Mouse (Mus musculus) cortical plate, adult 2 months (tissue): ENCODE measurements at regions not wholly inside any gene's neighbourhood (a gene's known extent, or its start where the extent isn't known, plus 50 kb on each side); places are given as distances from the start of the nearest gene placed in this dataset.

ENCODE experiments used
- H3K27ac ChIP-seq: fragments of 200-500 bp; 2 replicates; pipeline ENCODE4 v1.5.1; 2012; ENCODE audit warnings: low read length, control low read depth, inconsistent platforms; ENCODE audit not compliant: insufficient read depth
- H3K4me1 ChIP-seq: fragments of 200-500 bp; 2 replicates; pipeline ENCODE4 v1.6.1; 2011; ENCODE audit warnings: low read length; ENCODE audit not compliant: control insufficient read depth, insufficient read depth
- H3K4me3 ChIP-seq: fragments of 200-500 bp; 2 replicates; pipeline ENCODE4 v1.5.1; 2011; ENCODE audit warnings: mild to moderate bottlenecking, low read length, control low read depth; ENCODE audit not compliant: insufficient read depth
- CTCF ChIP-seq: fragments of 200-500 bp; IDR thresholded peaks from 2 replicates; pipeline ENCODE4 v1.5.1; 2011; ENCODE audit warnings: mild to moderate bottlenecking, control low read depth, low read length; ENCODE audit not compliant: insufficient read depth; ENCODE audit errors: extremely low read depth
- POLR2A ChIP-seq: fragments of 200-500 bp; IDR thresholded peaks from 2 replicates; pipeline ENCODE4 v1.6.1; 2011; ENCODE audit warnings: mild to moderate bottlenecking, low read length, control low read depth; ENCODE audit not compliant: insufficient read depth; ENCODE audit errors: extremely low read depth

- H3K4me3 ChIP-seq: no peak overlapping the region
- peaks cover 2% of the 10 kb centered on the region for H3K4me1 ChIP-seq
- H3K27ac ChIP-seq: no peak overlapping the region
- TF ChIP-seq CTCF (no peak), POLR2A (no peak)
Measured at GRCm38 (mm10) chr15:86781160-86781559, 566.9 kb downstream of the Tbc1d22a start.

GRCm38 (mm10) chr15:86794716-86795115 lies 580.5 kb downstream of the Tbc1d22a start:
- Histone ChIP-seq H3K4me1 (no peaks in the 10 kb centered on the region), H3K27ac (no peak overlapping the region), H3K4me3 (no peak overlapping the region)
- TF ChIP-seq POLR2A (no peak), CTCF (no peak)

GRCm38 (mm10) chr15:86798474-86799178 lies 584.4 kb downstream of the Tbc1d22a start:
- H3K4me3 ChIP-seq: no peak overlapping the region
- H3K4me1 ChIP-seq: no peaks in the 10 kb centered on the region
- TF ChIP-seq POLR2A (no peak), CTCF (no peak)
- no peak overlapping the region for H3K27ac ChIP-seq

GRCm38 (mm10) chr15:86807296-86808080 lies 593.2 kb downstream of the Tbc1d22a start:
- H3K4me3 ChIP-seq: no peak overlapping the region
- no peaks in the 10 kb centered on the region for H3K4me1 ChIP-seq
- H3K27ac ChIP-seq: no peak overlapping the region
- TF ChIP-seq CTCF: no peak
- no peak for TF ChIP-seq POLR2A

DNA sequence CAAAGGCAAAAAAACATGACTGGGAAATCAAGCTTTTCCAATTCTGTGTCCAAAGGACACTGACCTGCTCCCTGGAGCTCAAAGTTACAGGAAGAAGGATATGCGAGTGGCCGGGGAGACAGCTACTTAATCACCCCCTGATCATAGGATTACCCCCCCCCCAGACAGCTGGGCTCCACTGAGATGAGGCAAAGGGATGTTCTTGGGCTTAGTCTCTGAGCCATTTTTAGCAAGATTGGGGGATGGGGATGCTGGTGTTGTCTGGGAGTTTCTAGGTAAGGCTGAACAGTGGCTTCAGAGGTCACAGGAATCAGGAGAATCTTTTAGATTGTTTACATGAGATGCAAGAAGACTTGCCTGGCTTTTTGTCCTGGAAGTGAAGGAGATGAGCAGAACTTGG lies 597.6 kb downstream of the Tbc1d22a start:
- no peak overlapping the region for H3K27ac ChIP-seq
- H3K4me3 ChIP-seq: no peak overlapping the region
- TF ChIP-seq CTCF (no peak), POLR2A (no peak)
- H3K4me1 ChIP-seq: no peaks in the 10 kb centered on the region

DNA sequence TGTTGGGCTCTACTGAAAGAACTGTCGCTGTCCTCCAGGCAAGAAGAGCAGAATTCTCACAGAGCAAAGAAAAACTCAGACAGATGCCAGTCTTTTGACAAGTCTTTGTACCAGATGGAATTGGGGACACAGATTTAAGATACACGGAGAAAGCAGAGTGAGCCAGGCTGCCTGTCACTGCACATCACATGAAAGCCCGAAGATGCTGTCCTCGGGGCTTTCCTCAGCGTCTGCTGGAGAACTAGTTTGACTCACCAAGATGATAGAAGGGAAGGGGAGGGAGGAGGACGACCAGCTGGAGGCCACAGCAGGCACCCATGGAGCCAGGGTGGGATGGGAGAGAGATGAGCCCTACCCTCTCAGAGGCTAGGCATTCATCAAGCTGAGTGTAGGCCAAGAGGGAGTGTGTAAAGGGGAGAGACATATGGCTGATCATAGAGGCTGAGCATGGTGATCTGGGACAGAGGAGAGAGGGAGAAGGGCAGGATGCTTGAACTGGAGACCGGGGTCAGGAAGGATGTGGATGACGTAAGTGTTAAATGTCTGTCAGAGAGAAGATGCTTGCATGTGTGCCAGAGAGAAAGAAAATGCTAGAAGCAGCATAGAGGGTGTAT lies 600.7 kb downstream of the Tbc1d22a start:
- TF ChIP-seq CTCF: no peak
- no peak for TF ChIP-seq POLR2A
- Histone ChIP-seq H3K4me1 (no peaks in the 10 kb centered on the region), H3K27ac (no peak overlapping the region), H3K4me3 (no peak overlapping the region)

DNA sequence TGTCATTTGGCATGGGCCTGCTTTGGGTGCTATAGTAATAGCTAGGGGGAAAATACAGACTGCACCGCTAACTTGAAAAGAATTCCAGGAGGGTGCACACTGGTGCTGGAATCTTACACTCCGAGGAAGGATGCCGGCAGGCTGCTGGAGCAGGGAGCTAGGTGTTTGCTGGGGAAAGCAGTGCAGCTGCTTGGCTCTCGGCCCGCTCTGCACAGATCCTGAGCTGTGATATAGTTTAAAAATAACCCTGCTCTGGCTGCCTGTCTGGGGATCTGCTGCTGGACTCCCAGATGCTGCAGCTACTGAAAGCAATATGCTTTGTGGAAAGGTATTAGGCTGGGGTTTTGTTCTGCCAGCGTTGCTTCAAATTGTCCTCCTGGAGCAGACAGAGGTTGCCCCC lies 621.7 kb downstream of the Tbc1d22a start:
- Histone ChIP-seq H3K4me1 (peaks cover 5% of the 10 kb centered on the region; the same call in 1 of the 2 replicates), H3K27ac (0 out of 2 replicates have a peak overlapping the region, but pooled peaks have one; percentile 1)

GRCm38 (mm10) chr15:86852161-86852870 lies 638.1 kb downstream of the Tbc1d22a start:
- Histone ChIP-seq H3K4me1 (no peaks in the 10 kb centered on the region), H3K4me3 (no peak overlapping the region), H3K27ac (no peak overlapping the region)
- TF ChIP-seq CTCF: no peak
- TF ChIP-seq POLR2A: no peak

More for the DNA sequence above, 621.7 kb downstream of the Tbc1d22a start:
- TF ChIP-seq CTCF (no peak), POLR2A (no peak)
- H3K4me3 ChIP-seq: no peak overlapping the region

- Histone ChIP-seq H3K4me1 (no peaks in the 10 kb centered on the region), H3K27ac (no peak overlapping the region), H3K4me3 (no peak overlapping the region)
- TF ChIP-seq POLR2A (no peak), CTCF (no peak)
Measured at GRCm38 (mm10) chr15:86858356-86858906, 644.2 kb downstream of the Tbc1d22a start.
